Mouse (Mus musculus) liver, embryonic 14.5 days (tissue): ENCODE measurements around the gene N4bp3. TPM values are rescaled to one million over a fixed set of nuclear protein-coding genes. Genes with fewer than 3 reads are reported as not detected.
"Not testable (repeated sequence)": the region's sequence is repeated elsewhere in the genome, so short reads cannot be mapped to it uniquely, and the experiment has no call there.

ENCODE experiments used
- ATAC-seq: fragments of 200-750 bp; cut with Nextera tagmentation; 2 replicates; pipeline ENCODE4 v1.8.0; 2017; ENCODE audit warnings: moderate number of reproducible peaks, mild to moderate bottlenecking, moderate library complexity; ENCODE audit not compliant: insufficient read depth
- DNase-seq, 3 experiments: peaks; one replicate each; pipeline ENCODE4 v3.0.0-alpha.2; 2012 to 2013; ENCODE audit warnings: low read depth in 3 of 3, low spot score in 3 of 3
- H3K27ac ChIP-seq: fragments of 300-500 bp; sonication (generic); 2 replicates; pipeline ENCODE4 v1.5.1; 2014; ENCODE audit warnings: moderate library complexity, mild to moderate bottlenecking, control low read depth, inconsistent platforms
- H3K27me3 ChIP-seq: fragments of 300-500 bp; sonication (generic); 2 replicates; pipeline ENCODE4 v1.6.1; 2014; ENCODE audit warnings: mild to moderate bottlenecking, low read length, moderate library complexity; ENCODE audit not compliant: control insufficient read depth, insufficient read depth
- H3K36me3 ChIP-seq: fragments of 300-500 bp; sonication (generic); replicated peaks from 2 replicates; pipeline ENCODE4 v1.6.1; 2014; ENCODE audit warnings: low read depth; ENCODE audit not compliant: control insufficient read depth, insufficient read depth
- H3K4me1 ChIP-seq, 2 experiments: fragments of 200-500 bp in 1 of 2; fragments of 300-500 bp in 1 of 2; sonication (generic) in 1 of 2; replicated peaks; 2 replicates each; pipeline ENCODE4 v1.6.1; 2012 to 2014; ENCODE audit warnings: antibody characterized with exemption in 1 of 2, inconsistent platforms in 1 of 2, low read length in 1 of 2; ENCODE audit not compliant: control insufficient read depth in 2 of 2, insufficient read depth in 2 of 2
- H3K4me2 ChIP-seq: fragments of 300-500 bp; sonication (generic); 2 replicates; pipeline ENCODE4 v1.6.1; 2014; ENCODE audit warnings: low read depth, mild to moderate bottlenecking, control low read depth, moderate library complexity
- H3K4me3 ChIP-seq, 2 experiments: fragments of 200-500 bp in 1 of 2; fragments of 300-500 bp in 1 of 2; sonication (generic) in 1 of 2; 2 replicates each; pipeline ENCODE4 v1.5.1; 2012 to 2014; ENCODE audit warnings: low read depth in 2 of 2, low read length in 2 of 2, mild to moderate bottlenecking in 2 of 2, control low read depth in 1 of 2, inconsistent platforms in 1 of 2, moderate library complexity in 1 of 2; ENCODE audit not compliant: insufficient read depth in 1 of 2
- H3K9ac ChIP-seq: fragments of 300-500 bp; sonication (generic); replicated peaks from 2 replicates; pipeline ENCODE4 v1.6.1; 2014; ENCODE audit warnings: mild to moderate bottlenecking, control low read depth, moderate library complexity
- H3K9me3 ChIP-seq: fragments of 300-500 bp; sonication (generic); 2 replicates; pipeline ENCODE4 v1.6.1; 2016; ENCODE audit warnings: low read length, mixed read lengths; ENCODE audit not compliant: control insufficient read depth
- CTCF ChIP-seq: IDR thresholded peaks from 2 replicates; pipeline ENCODE4 v1.5.1; 2016; ENCODE audit warnings: antibody characterized with exemption, low read depth, control low read depth
- EP300 ChIP-seq: IDR thresholded peaks from 2 replicates; pipeline ENCODE4 v1.6.1; 2016; ENCODE audit warnings: antibody characterized with exemption, low read depth
- WGBS: fragments of 180-500 bp; shearing (Covaris S2); extraction: QIAGEN DNeasy Blood & Tissue Kit; methylation state at CpG from one replicate; pipeline ENCODE4 v1.1.7; 2014; ENCODE audit not compliant: insufficient replicate concordance; 5-methylcytosine and 5-hydroxymethylcytosine counted together
- polyA plus RNA-seq, 2 experiments: library from polyadenylated mRNA; depleted of rRNA in 1 of 2; stranded (reverse) in 1 of 2; unstranded in 1 of 2; fragments of >200 nt; fragmentation: Nextera tagmentation in 1 of 2; extraction: Ambion mirVana in 1 of 2; gene quantifications; 2 replicates each; pipeline versions ENCODE4 v1.2.1 to v1.2.3; 2012 to 2014

N4bp3 gene
- polyA plus RNA-seq, 2 experiments, result 1.2 to 1.7 TPM

DNA sequence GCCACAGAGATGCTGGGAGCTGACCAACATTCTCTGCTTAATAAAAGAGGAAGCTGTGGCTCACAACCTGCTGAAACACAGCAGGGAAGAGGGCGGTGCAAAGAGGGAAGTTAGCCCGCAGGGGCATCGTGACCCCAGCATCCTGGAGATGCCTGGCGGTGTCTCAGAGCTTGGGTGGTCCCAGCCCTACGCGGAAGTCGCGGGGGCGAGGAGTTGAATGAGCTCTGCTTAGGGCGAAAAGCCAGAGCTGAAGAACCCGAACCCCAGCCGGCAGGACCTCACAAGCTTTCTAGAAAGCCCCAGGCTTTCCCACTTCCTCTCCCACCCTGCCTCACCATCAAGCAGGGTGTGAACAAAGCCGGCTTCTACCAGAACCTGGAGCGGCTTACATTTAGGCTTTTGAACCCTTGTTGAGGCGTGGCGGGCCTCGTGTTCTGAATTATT lies 12.6 kb downstream of the N4bp3 start:
- H3K4me1 ChIP-seq, result peaks cover 0 to 21% of the 10 kb centered on the region in 2 experiments; a peak in 3 of 4 replicates
- no peak for TF ChIP-seq CTCF
- no peak for TF ChIP-seq EP300
- no peaks in the 10 kb centered on the region for H3K27me3 ChIP-seq
- peak overlapping the region; percentile 32 for H3K9ac ChIP-seq
- no peak overlapping the region for H3K27ac ChIP-seq
- DNase-seq (no peak), ATAC-seq (no peak)
- peak overlapping the region; percentile 53 for H3K4me2 ChIP-seq
- WGBS, result 5% methylated on average over 17 of the region's 17 CpGs
- no peaks in the 10 kb centered on the region for H3K36me3 ChIP-seq
- H3K9me3 ChIP-seq, result no peaks in the 10 kb centered on the region
- H3K4me3 ChIP-seq, result peak overlapping the region; percentile 5 to 16; a peak in 3 of 4 replicates

DNA sequence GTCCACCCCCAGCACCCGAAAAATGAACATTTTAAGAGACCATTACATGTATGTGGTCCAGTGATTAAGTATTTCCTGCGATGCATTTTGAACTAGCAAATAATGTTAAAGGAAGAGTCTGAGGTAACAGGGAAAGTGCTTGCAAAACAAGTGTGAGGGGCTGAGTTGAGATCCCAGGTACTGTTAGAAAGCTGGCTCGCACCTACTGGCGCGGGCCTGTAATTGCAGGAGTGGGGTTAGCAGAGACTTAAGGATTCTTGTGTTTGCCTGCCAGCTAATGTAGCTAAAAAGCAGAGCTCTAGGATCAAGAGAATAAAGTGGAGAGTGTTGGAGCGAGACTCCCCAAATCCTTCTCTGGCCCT lies 14.3 kb downstream of the N4bp3 start:
- Histone ChIP-seq H3K4me2 (peak overlapping the region; percentile 92), H3K27me3 (no peaks in the 10 kb centered on the region), H3K9me3 (no peaks in the 10 kb centered on the region), H3K4me1 (peaks cover 0 to 21% of the 10 kb centered on the region in 2 experiments; a peak in 3 of 4 replicates), H3K36me3 (no peaks in the 10 kb centered on the region), H3K9ac (peak overlapping the region; percentile 88), H3K4me3 (peak overlapping the region; percentile 78 to 80), H3K27ac (peak overlapping the region; percentile 83)
- TF ChIP-seq EP300 (no peak), CTCF (peak; percentile 89)
- DNase-seq (peak; percentile 62 to 71 (median 64)), ATAC-seq (peak; percentile 53; the same call in 1 of the 2 replicates)
- WGBS, result 3% methylated on average over 6 of the region's 6 CpGs

- ATAC-seq (peak; percentile 82), DNase-seq (peak; percentile 59 to 69 (median 61))
- Histone ChIP-seq H3K9me3 (no peaks in the 10 kb centered on the region), H3K4me1 (peaks cover 0 to 21% of the 10 kb centered on the region in 2 experiments; a peak in 3 of 4 replicates), H3K4me3 (peak within 1 kb of the TSS; percentile 78 to 80), H3K27ac (peak within 1 kb of the TSS; percentile 83), H3K27me3 (no peaks in the 10 kb centered on the region), H3K4me2 (peak within 1 kb of the TSS; percentile 92), H3K36me3 (no peaks in the 10 kb centered on the region), H3K9ac (peak within 1 kb of the TSS; percentile 88)
- peak; percentile 47 for TF ChIP-seq CTCF
- no peak for TF ChIP-seq EP300
- WGBS, result under 1% methylated on average over 61 of the region's 61 CpGs
Observed at GRCm38 (mm10) chr11:51635525-51636322, 14.9 kb downstream of the N4bp3 start, which contains the start of gene Rmnd5b. TSS of gene Rmnd5b (minus strand) at chr11:51635896.

DNA sequence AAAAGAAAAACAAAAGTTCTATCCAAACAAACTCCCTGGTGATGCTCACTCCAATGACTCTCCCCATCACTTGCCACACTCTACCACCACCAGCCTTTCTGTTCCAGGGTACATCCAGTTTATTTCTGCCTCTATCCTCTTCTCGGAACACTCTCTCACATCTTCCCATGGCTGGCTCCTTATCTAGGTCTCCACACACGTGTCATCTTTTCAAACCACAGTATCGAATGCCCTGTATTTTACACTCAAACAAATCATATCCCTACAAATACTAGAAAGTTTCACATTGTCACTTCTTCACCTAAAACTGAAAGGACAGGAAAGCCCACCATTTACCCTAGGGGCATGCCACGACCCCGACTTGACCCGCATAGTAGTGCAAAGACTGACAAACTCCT lies 15.5 kb downstream of the N4bp3 start:
- ATAC-seq (0 out of 2 replicates have a peak, but pooled peaks have one; percentile 27), DNase-seq (no peak)
- H3K4me2 ChIP-seq, result peak overlapping the region; percentile 92
- peak overlapping the region; percentile 78 to 80 for H3K4me3 ChIP-seq
- H3K27ac ChIP-seq, result peak overlapping the region; percentile 83
- H3K4me1 ChIP-seq, result peaks cover 0 to 21% of the 10 kb centered on the region in 2 experiments; a peak in 3 of 4 replicates
- peak overlapping the region; percentile 88 for H3K9ac ChIP-seq
- no peaks in the 10 kb centered on the region for H3K36me3 ChIP-seq
- H3K9me3 ChIP-seq, result no peaks in the 10 kb centered on the region
- no peak for TF ChIP-seq EP300
- TF ChIP-seq CTCF, result no peak
- WGBS, result 2% methylated on average over 6 of the region's 6 CpGs
- no peaks in the 10 kb centered on the region for H3K27me3 ChIP-seq

- no peaks in the 10 kb centered on the region for H3K27me3 ChIP-seq
- no peak overlapping the region for H3K4me3 ChIP-seq
- WGBS, result 79% methylated on average over 3 of the region's 3 CpGs
- no peak for ATAC-seq
- H3K9ac ChIP-seq, result no peak overlapping the region
- no peak overlapping the region for H3K4me2 ChIP-seq
- DNase-seq, result no peak
- peaks cover 0 to 21% of the 10 kb centered on the region in 2 experiments; a peak in 3 of 4 replicates for H3K4me1 ChIP-seq
- no peaks in the 10 kb centered on the region for H3K9me3 ChIP-seq
- peaks cover 7% of the 10 kb centered on the region; the same call in 1 of the 2 replicates for H3K36me3 ChIP-seq
- no peak overlapping the region for H3K27ac ChIP-seq
- TF ChIP-seq EP300 (no peak), CTCF (no peak)
Observed at GRCm38 (mm10) chr11:51633721-51634120, 16.9 kb downstream of the N4bp3 start.

DNA sequence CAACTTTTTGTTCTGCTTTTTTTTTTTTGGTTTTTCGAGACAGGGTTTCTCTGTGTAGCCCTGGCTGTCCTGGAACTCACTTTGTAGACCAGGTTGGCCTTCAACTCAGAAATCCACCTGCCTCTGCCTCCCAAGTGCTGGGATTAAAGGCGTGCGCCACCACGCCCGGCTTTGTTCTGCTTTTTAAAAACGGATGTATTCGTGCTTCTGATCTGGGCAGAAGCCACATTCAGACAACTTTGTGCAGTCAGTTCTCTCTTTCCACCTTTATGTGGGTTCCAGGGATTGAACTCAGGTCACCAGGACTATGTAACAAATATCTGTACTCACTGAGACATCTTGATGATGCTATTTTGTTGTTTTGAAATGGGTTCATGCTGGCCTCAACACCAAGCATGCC lies 17.4 kb downstream of the N4bp3 start:
- H3K4me1 ChIP-seq, result peaks cover 0 to 19% of the 10 kb centered on the region in 2 experiments; a peak in 3 of 4 replicates
- 66% methylated on average over 7 of the region's 7 CpGs for WGBS

More for the DNA sequence above, 17.4 kb downstream of the N4bp3 start:
- not testable (repeated sequence) for DNase-seq, H3K4me2 ChIP-seq, H3K36me3 ChIP-seq, H3K4me3 ChIP-seq, H3K9ac ChIP-seq, H3K9me3 ChIP-seq, ATAC-seq, H3K27ac ChIP-seq, H3K27me3 ChIP-seq
